Mouse (Mus musculus): Measurements from ENCODE around the gene Car6. TPM values are rescaled to one million over a fixed set of nuclear protein-coding genes. Genes with fewer than 3 reads are reported as not detected.

The Car6 gene
- polyA plus RNA-seq, 1 experiment from 2014 or later, result not detected

DNA sequence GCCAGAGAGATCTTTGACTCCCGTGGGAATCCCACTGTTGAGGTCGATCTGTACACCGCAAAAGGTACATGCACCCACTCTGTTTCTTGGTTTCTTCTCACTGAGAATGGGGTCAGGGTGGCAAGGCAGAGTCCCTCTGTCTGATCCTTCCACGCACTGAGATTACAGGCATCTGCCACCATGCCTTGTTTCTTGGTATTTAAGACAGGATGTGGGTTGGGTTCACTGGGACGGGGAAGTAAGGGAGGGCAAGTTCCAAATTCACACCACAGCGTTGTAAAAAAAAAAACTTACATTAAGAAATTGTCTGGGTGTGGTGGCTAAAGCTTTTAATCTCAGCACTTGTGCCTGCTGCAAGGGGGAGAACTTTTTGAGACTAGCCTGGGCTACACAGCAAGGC lies 38.4 kb upstream of the Car6 start:
- no peak overlapping the region for H3K27ac ChIP-seq
- WGBS, result 40% methylated on average over 6 of the region's 6 CpGs
- no peaks in the 10 kb centered on the region for H3K9me3 ChIP-seq (ENCODE audit: control insufficient read depth, low read length)
- H3K9ac ChIP-seq, result peak overlapping the region; percentile 84; the same call in 1 of the 2 replicates
- no peak for ATAC-seq (ENCODE audit: low FRiP score)
- peaks cover 42% of the 10 kb centered on the region for H3K36me3 ChIP-seq (replicated peaks; ENCODE audit: control insufficient read depth, insufficient read depth)
- no peaks in the 10 kb centered on the region for H3K27me3 ChIP-seq (ENCODE audit: control insufficient read depth, insufficient read depth, low read length)
- peak overlapping the region; percentile 84 for H3K4me2 ChIP-seq (replicated peaks)
- peaks cover 19% of the 10 kb centered on the region for H3K4me1 ChIP-seq (replicated peaks; ENCODE audit: control insufficient read depth, insufficient read depth, low read length)
- H3K4me3 ChIP-seq (replicated peaks; ENCODE audit: low read length), result peak overlapping the region; percentile 75; the same call in 1 of the 2 replicates
- DNase-seq (ENCODE audit: low spot score), result no peak

DNA sequence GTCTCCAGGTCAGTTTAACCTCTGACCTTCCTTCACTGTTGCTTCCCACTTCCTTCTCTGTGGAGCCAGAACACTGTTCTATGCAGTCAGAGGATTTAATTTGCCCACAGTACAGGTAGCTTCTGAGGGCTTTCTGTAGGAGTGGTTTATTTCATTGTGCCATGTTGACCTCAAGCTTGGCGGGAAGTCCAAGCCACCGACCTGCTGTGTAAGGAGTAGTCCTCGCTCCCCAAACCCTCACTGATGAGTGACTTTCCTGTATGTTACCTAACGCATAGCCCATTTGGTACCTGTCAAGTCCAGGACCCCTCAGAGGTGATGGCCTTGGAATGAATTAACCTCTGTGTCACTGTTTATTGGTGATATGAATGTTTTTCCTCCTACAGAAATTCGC lies 38.0 kb upstream of the Car6 start:
- Histone ChIP-seq H3K4me1 (replicated peaks; ENCODE audit: control insufficient read depth, insufficient read depth, low read length) (peaks cover 19% of the 10 kb centered on the region), H3K27ac (no peak overlapping the region), H3K4me2 (replicated peaks) (peak overlapping the region; percentile 84), H3K27me3 (ENCODE audit: control insufficient read depth, insufficient read depth, low read length) (no peaks in the 10 kb centered on the region), H3K9ac (peak overlapping the region; percentile 84), H3K36me3 (replicated peaks; ENCODE audit: control insufficient read depth, insufficient read depth) (peaks cover 38% of the 10 kb centered on the region), H3K9me3 (ENCODE audit: control insufficient read depth, low read length) (no peaks in the 10 kb centered on the region), H3K4me3 (replicated peaks; ENCODE audit: low read length) (peak overlapping the region; percentile 75)
- 27% methylated on average over 5 of the region's 5 CpGs for WGBS
- ATAC-seq (ENCODE audit: low FRiP score), result no peak
- no peak for DNase-seq (ENCODE audit: low spot score)

DNA sequence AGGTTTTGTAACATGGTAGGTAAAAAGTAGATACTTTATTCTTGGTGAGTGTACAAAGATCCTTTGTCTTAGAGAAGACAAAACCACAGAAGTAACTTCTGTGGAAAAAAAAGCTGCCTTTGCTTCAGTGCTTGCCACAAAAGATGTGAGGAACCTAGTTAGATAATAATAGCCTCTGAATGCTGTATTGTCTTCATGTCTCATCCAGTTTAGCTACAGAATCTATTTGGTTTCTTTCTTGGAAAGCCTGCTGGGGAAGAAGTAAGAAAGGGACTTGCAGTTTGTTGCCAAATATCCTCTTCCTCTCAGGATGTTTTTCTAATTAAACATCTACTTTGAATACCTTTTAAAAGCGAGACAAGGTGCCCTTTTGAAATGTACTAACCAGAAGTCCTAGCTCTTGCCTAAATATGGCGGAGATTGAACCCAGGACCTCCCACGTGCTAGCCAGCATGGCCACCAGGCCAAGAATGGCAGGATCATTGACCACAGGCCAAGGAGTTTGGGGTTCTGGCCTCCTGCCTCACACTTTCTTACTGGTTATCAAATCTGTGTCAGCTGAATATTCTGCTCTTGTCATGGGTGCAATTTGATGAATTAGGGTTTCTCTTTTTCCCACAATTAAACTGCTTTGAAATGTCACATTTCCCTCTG lies 37.4 kb upstream of the Car6 start:
- Histone ChIP-seq H3K4me3 (replicated peaks; ENCODE audit: low read length) (peak overlapping the region; percentile 75), H3K9ac (peak overlapping the region; percentile 84), H3K27me3 (ENCODE audit: control insufficient read depth, insufficient read depth, low read length) (no peaks in the 10 kb centered on the region), H3K4me1 (replicated peaks; ENCODE audit: control insufficient read depth, insufficient read depth, low read length) (peaks cover 19% of the 10 kb centered on the region), H3K9me3 (ENCODE audit: control insufficient read depth, low read length) (no peaks in the 10 kb centered on the region), H3K4me2 (replicated peaks) (peak overlapping the region; percentile 84), H3K36me3 (replicated peaks; ENCODE audit: control insufficient read depth, insufficient read depth) (peaks cover 33% of the 10 kb centered on the region), H3K27ac (no peak overlapping the region)
- DNase-seq (ENCODE audit: low spot score) (no peak), ATAC-seq (ENCODE audit: low FRiP score) (no peak)
- WGBS, result 3% methylated on average over 3 of the region's 3 CpGs

DNA sequence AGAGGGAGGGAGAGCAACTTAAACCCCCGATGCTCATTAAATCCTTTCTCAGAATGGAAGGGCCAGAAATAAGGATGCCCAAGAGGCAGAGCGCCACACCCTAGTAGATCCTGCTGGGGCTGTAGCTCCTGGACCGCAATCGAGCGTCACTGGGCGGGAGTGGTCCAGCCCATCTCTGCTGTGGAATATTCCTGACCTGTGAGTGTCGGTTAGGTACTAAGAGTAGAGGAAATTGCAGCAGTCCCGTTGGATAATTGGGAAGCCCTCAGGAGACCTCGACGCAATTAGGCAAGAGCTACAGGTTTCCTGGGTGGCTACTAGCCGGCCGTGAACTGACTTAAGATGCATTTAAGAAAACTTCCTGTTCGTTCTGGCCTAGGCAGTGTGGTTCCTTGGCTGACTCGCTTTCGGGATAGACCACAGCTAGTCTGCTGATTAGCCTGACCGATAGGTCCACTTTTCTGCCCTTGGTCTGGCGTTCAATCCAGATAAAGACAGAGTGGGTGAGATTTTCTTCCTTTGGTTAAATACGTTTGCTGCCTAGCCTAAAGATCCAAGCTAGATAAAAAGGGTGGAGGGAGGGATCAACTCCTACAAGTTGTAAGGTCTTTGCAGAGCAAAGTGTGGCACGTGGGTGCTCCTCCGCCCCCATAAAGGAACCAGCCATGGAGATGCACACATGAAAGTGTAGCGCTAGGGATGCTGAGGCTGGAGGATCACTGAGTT lies 36.7 kb upstream of the Car6 start:
- H3K27ac ChIP-seq, result peak overlapping the region; percentile 100
- DNase-seq (ENCODE audit: low spot score) (no peak), ATAC-seq (ENCODE audit: low FRiP score) (no peak)
- H3K9me3 ChIP-seq (ENCODE audit: control insufficient read depth, low read length), result no peaks in the 10 kb centered on the region
- peaks cover 19% of the 10 kb centered on the region for H3K4me1 ChIP-seq (replicated peaks; ENCODE audit: control insufficient read depth, insufficient read depth, low read length)
- H3K4me2 ChIP-seq (replicated peaks), result peak overlapping the region; percentile 84
- H3K4me3 ChIP-seq (replicated peaks; ENCODE audit: low read length), result peak overlapping the region; percentile 75
- H3K9ac ChIP-seq, result peak overlapping the region; percentile 84
- WGBS, result under 1% methylated on average over 21 of the region's 21 CpGs
- peaks cover 25% of the 10 kb centered on the region for H3K36me3 ChIP-seq (replicated peaks; ENCODE audit: control insufficient read depth, insufficient read depth)
- no peaks in the 10 kb centered on the region for H3K27me3 ChIP-seq (ENCODE audit: control insufficient read depth, insufficient read depth, low read length)

DNA sequence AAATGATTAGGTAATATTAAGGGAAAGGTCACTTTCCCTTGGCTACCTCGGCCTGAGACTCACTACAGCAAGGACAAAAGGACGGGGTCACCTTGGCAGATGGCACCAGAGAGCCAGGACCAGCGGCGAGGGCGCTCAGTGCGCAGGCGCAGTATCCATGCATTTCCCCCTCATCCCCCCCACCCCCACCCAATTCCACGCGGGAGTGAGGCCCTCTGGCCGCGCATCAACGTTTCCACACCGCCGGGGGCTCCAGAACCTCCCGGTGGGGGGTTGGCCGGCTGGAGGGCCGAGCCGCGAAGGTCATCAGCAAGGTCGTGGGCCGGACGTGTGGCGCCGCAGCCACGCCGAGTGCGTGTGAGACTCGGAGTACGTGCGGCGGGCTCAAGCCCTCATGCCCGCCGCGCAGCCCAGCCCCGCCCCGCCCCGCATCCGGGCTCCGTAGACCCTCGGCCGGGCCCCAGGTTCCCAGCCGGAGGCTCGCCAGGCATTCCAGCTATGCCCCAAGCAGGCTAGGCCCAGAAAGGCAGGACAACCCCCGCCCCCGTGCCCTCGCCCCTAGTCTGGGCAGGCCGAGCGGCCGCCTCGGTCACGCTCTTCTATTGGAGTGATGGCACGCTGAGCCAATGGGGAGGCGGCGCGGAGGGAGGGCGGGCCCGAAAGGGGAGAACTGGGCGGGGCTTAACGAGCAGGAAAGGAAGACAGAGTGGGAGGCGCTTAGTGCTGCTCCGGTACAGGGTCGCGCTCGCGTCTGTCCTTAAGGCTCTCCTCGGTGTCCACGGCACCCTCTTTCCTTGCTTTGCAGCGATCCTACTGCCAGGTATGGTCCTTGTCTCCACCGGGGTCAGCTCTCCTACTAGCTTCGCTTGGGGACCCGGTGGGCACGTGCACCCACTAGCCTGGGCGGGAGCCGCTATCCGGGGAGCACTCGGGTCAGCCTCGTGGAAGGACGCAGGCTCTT lies 35.7 kb upstream of the Car6 start, which contains the start of gene Eno1:
Gene Eno1, plus strand, starts transcription at position 201 of the 961 bp plus-strand sequence.
- H3K9me3 ChIP-seq (ENCODE audit: control insufficient read depth, low read length), result no peaks in the 10 kb centered on the region
- under 1% methylated on average over 77 of the region's 78 CpGs for WGBS
- H3K9ac ChIP-seq, result peak within 1 kb of the TSS; percentile 84
- H3K36me3 ChIP-seq (replicated peaks; ENCODE audit: control insufficient read depth, insufficient read depth), result peaks cover 15% of the 10 kb centered on the region
- H3K27ac ChIP-seq, result peak within 1 kb of the TSS; percentile 100
- ATAC-seq (ENCODE audit: low FRiP score) (peak; percentile 97), DNase-seq (ENCODE audit: low spot score) (peak; percentile 97)
- no peaks in the 10 kb centered on the region for H3K27me3 ChIP-seq (ENCODE audit: control insufficient read depth, insufficient read depth, low read length)
- peak within 1 kb of the TSS; percentile 84 for H3K4me2 ChIP-seq (replicated peaks)
- H3K4me3 ChIP-seq (replicated peaks; ENCODE audit: low read length), result peak within 1 kb of the TSS; percentile 75
- peaks cover 19% of the 10 kb centered on the region for H3K4me1 ChIP-seq (replicated peaks; ENCODE audit: control insufficient read depth, insufficient read depth, low read length)

DNA sequence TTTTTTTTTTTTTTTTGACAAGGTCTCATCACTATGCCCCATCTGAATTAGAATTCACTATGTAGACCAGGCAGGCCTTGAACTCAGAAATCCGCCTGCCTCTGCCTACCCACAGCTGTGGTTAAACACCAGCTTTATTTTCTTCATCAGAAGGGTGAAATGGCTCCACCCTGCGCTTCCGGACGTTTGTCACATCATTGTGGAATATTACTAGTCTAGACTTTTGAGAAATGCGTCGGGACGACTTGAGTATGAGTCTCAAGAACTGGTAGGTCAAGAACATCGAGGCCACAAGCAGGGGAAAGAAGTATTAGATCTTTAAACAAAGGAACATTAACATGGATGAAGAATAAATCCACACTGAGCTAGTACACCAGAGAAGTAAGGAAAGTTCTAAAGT lies 34.9 kb upstream of the Car6 start:
- peak overlapping the region; percentile 84 for H3K4me2 ChIP-seq (replicated peaks)
- WGBS, result 83% methylated on average over 8 of the region's 8 CpGs
- H3K27ac ChIP-seq, result peak overlapping the region; percentile 100
- H3K9me3 ChIP-seq (ENCODE audit: control insufficient read depth, low read length), result no peaks in the 10 kb centered on the region
- no peak for ATAC-seq (ENCODE audit: low FRiP score)
- no peak for DNase-seq (ENCODE audit: low spot score)
- peak overlapping the region; percentile 75 for H3K4me3 ChIP-seq (replicated peaks; ENCODE audit: low read length)
- no peaks in the 10 kb centered on the region for H3K27me3 ChIP-seq (ENCODE audit: control insufficient read depth, insufficient read depth, low read length)
- peaks cover 8% of the 10 kb centered on the region for H3K36me3 ChIP-seq (replicated peaks; ENCODE audit: control insufficient read depth, insufficient read depth)
- peaks cover 24% of the 10 kb centered on the region for H3K4me1 ChIP-seq (replicated peaks; ENCODE audit: control insufficient read depth, insufficient read depth, low read length)
- H3K9ac ChIP-seq, result peak overlapping the region; percentile 84

DNA sequence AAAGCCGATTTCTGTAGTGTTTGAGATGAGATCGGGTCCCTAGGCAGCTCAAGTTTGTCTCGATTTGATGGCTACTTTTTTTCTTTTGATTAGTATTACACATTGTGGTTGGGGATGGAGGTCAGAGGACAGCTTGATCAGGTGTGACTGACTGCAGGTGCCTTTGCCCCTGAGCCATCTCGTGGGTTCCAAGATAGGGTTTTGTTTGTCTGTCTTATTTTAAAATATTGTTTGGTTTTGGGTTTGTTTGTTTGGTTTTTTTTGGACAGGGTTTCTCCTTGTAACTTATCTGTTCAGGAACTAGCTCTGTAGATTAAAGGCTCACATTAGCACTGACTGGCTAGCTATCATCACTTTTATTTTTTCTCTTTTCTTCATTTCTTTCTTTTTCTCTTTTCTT lies 34.5 kb upstream of the Car6 start:
- DNase-seq (ENCODE audit: low spot score), result no peak
- Histone ChIP-seq H3K36me3 (replicated peaks; ENCODE audit: control insufficient read depth, insufficient read depth) (peaks cover 3% of the 10 kb centered on the region; the same call in 1 of the 2 replicates), H3K27me3 (ENCODE audit: control insufficient read depth, insufficient read depth, low read length) (no peaks in the 10 kb centered on the region), H3K4me2 (replicated peaks) (no peak overlapping the region), H3K9ac (no peak overlapping the region), H3K9me3 (ENCODE audit: control insufficient read depth, low read length) (no peaks in the 10 kb centered on the region), H3K4me3 (replicated peaks; ENCODE audit: low read length) (no peak overlapping the region), H3K27ac (no peak overlapping the region; the same call in 1 of the 2 replicates), H3K4me1 (replicated peaks; ENCODE audit: control insufficient read depth, insufficient read depth, low read length) (peaks cover 28% of the 10 kb centered on the region)
- no peak for ATAC-seq (ENCODE audit: low FRiP score)
- 77% methylated on average over 4 of the region's 4 CpGs for WGBS

DNA sequence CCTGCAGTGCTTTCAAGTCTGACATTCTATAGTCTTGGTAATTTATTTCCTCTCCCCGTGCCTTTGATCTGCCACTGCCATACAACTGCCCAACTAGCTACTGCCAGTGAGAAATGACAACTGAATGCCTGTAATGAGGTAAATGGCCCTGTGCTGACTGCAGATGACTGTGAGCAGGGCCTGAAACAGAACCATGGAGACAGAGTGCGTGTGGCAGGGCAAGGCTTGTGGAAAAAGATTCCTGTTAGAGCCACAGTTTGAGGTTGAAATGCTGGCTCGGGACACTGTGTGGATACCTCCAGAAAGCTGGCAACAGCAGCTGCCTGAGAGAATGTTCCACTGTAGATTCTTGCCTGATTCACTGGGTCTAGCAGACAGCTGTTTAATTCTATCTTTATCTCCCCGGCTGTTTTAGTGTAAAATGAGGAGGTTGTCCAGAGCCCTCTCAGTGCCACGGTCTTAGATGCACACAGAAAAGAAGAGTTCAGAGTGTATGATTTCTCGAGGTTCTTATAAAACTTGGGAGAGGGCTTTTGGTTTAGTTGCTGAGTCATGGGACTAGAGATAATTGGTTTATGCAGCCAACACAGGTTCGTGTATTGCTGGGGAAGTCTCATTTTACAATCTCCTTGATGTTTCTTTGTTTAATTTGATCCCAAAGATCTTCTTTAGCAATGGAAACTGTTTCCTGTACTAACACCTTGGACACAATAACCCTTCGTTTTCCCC lies 33.6 kb upstream of the Car6 start:
- WGBS, result 42% methylated on average over 8 of the region's 8 CpGs
- no peak overlapping the region for H3K4me2 ChIP-seq (replicated peaks)
- no peak overlapping the region for H3K9ac ChIP-seq
- no peaks in the 10 kb centered on the region; the same call in 1 of the 2 replicates for H3K36me3 ChIP-seq (replicated peaks; ENCODE audit: control insufficient read depth, insufficient read depth)
- H3K27me3 ChIP-seq (ENCODE audit: control insufficient read depth, insufficient read depth, low read length), result no peaks in the 10 kb centered on the region
- DNase-seq (ENCODE audit: low spot score) (no peak), ATAC-seq (ENCODE audit: low FRiP score) (no peak)
- H3K4me1 ChIP-seq (replicated peaks; ENCODE audit: control insufficient read depth, insufficient read depth, low read length), result peaks cover 29% of the 10 kb centered on the region
- H3K9me3 ChIP-seq (ENCODE audit: control insufficient read depth, low read length), result no peaks in the 10 kb centered on the region
- H3K27ac ChIP-seq, result peak overlapping the region; percentile 21; the same call in 1 of the 2 replicates
- no peak overlapping the region for H3K4me3 ChIP-seq (replicated peaks; ENCODE audit: low read length)

Measured in hindbrain, embryonic 14.5 days (tissue).